Mouse (Mus musculus): ENCODE data around the gene Epha1. TPM values are rescaled to one million over a fixed set of nuclear protein-coding genes. Genes with fewer than 3 reads are reported as not detected.

Gene Epha1
- polyA plus RNA-seq, 1 experiment from 2014 or later: 7.2 TPM

GRCm38 (mm10) chr6:42339189-42339588 is 33.9 kb downstream of the Epha1 start:
- no peak for ATAC-seq (ENCODE audit: insufficient number of reproducible peaks, insufficient read depth, low FRiP score, low TSS enrichment)
- Histone ChIP-seq H3K9ac (no peak overlapping the region), H3K4me1 (no peaks in the 10 kb centered on the region), H3K4me2 (replicated peaks) (no peak overlapping the region), H3K4me3 (no peak overlapping the region), H3K9me3 (no peaks in the 10 kb centered on the region), H3K27ac (no peak overlapping the region), H3K27me3 (no peaks in the 10 kb centered on the region), H3K36me3 (no peaks in the 10 kb centered on the region)
- WGBS: 89% methylated on average over 2 of the region's 2 CpGs

- Histone ChIP-seq H3K9me3 (no peaks in the 10 kb centered on the region), H3K4me3 (no peak overlapping the region), H3K4me1 (no peaks in the 10 kb centered on the region), H3K9ac (no peak overlapping the region), H3K4me2 (replicated peaks) (no peak overlapping the region), H3K36me3 (no peaks in the 10 kb centered on the region), H3K27me3 (no peaks in the 10 kb centered on the region), H3K27ac (no peak overlapping the region)
- no peak for ATAC-seq (ENCODE audit: insufficient number of reproducible peaks, insufficient read depth, low FRiP score, low TSS enrichment)
- 87% methylated on average over 3 of the region's 3 CpGs for WGBS
These were observed 42.1 kb downstream of the Epha1 start for GRCm38 (mm10) chr6:42330946-42331345.

GRCm38 (mm10) chr6:42330216-42330615 is 42.9 kb downstream of the Epha1 start:
- Histone ChIP-seq H3K9me3 (no peaks in the 10 kb centered on the region), H3K4me3 (no peak overlapping the region), H3K27ac (no peak overlapping the region), H3K9ac (no peak overlapping the region), H3K4me1 (no peaks in the 10 kb centered on the region), H3K4me2 (replicated peaks) (no peak overlapping the region), H3K27me3 (no peaks in the 10 kb centered on the region), H3K36me3 (no peaks in the 10 kb centered on the region)
- 81% methylated on average over 3 of the region's 3 CpGs for WGBS
- ATAC-seq (ENCODE audit: insufficient number of reproducible peaks, insufficient read depth, low FRiP score, low TSS enrichment): no peak

- Histone ChIP-seq H3K4me1 (peaks cover under 1% of the 10 kb centered on the region; the same call in 1 of the 2 replicates), H3K4me2 (replicated peaks) (no peak overlapping the region), H3K9me3 (no peaks in the 10 kb centered on the region), H3K36me3 (no peaks in the 10 kb centered on the region), H3K27ac (no peak overlapping the region), H3K9ac (no peak overlapping the region), H3K27me3 (peaks cover 1% of the 10 kb centered on the region; the same call in 1 of the 2 replicates), H3K4me3 (no peak overlapping the region)
- 73% methylated on average over 3 of the region's 3 CpGs for WGBS
- no peak for ATAC-seq (ENCODE audit: insufficient number of reproducible peaks, insufficient read depth, low FRiP score, low TSS enrichment)
These were observed 44.3 kb downstream of the Epha1 start for GRCm38 (mm10) chr6:42328757-42329156.

GRCm38 (mm10) chr6:42326509-42326908 is 46.6 kb downstream of the Epha1 start:
- no peak overlapping the region for H3K9ac ChIP-seq
- no peaks in the 10 kb centered on the region for H3K36me3 ChIP-seq
- 95% methylated on average over 3 of the region's 3 CpGs for WGBS
- no peak overlapping the region for H3K27ac ChIP-seq
- ATAC-seq (ENCODE audit: insufficient number of reproducible peaks, insufficient read depth, low FRiP score, low TSS enrichment): no peak
- H3K4me3 ChIP-seq: no peak overlapping the region
- no peak overlapping the region for H3K4me2 ChIP-seq (replicated peaks)
- H3K27me3 ChIP-seq: peaks cover 22% of the 10 kb centered on the region
- H3K9me3 ChIP-seq: no peaks in the 10 kb centered on the region
- H3K4me1 ChIP-seq: peaks cover 7% of the 10 kb centered on the region; the same call in 1 of the 2 replicates

GRCm38 (mm10) chr6:42325268-42325609 is 47.8 kb downstream of the Epha1 start:
- 0 out of 2 replicates have a peak overlapping the region, but pooled peaks have one; percentile 37 for H3K27ac ChIP-seq
- H3K4me1 ChIP-seq: peaks cover 7% of the 10 kb centered on the region; the same call in 1 of the 2 replicates
- H3K36me3 ChIP-seq: no peaks in the 10 kb centered on the region
- peak overlapping the region; percentile 61; the same call in 1 of the 2 replicates for H3K9ac ChIP-seq
- H3K4me2 ChIP-seq (replicated peaks): peak overlapping the region; percentile 97
- H3K9me3 ChIP-seq: no peaks in the 10 kb centered on the region
- H3K27me3 ChIP-seq: peaks cover 27% of the 10 kb centered on the region
- no peak for ATAC-seq (ENCODE audit: insufficient number of reproducible peaks, insufficient read depth, low FRiP score, low TSS enrichment)
- peak overlapping the region; percentile 59 for H3K4me3 ChIP-seq
- WGBS: 1% methylated on average over 7 of the region's 7 CpGs

GRCm38 (mm10) chr6:42324482-42325267 is 48.4 kb downstream of the Epha1 start, which contains the start of gene Fam131b:
Gene Fam131b (minus strand): TSS chr6:42324643.
- Histone ChIP-seq H3K4me1 (peaks cover 7% of the 10 kb centered on the region; the same call in 1 of the 2 replicates), H3K27ac (peak within 1 kb of the TSS; percentile 37; the same call in 1 of the 2 replicates), H3K4me3 (peak within 1 kb of the TSS; percentile 59), H3K9me3 (no peaks in the 10 kb centered on the region), H3K27me3 (peaks cover 27% of the 10 kb centered on the region), H3K36me3 (no peaks in the 10 kb centered on the region), H3K9ac (peak within 1 kb of the TSS; percentile 61), H3K4me2 (replicated peaks) (peak within 1 kb of the TSS; percentile 97)
- WGBS: 1% methylated on average over 43 of the region's 68 CpGs
- ATAC-seq (ENCODE audit: insufficient number of reproducible peaks, insufficient read depth, low FRiP score, low TSS enrichment): peak; percentile 85

- Histone ChIP-seq H3K27ac (0 out of 2 replicates have a peak overlapping the region, but pooled peaks have one; percentile 37), H3K4me2 (replicated peaks) (peak overlapping the region; percentile 97)
- 2% methylated on average over 13 of the region's 32 CpGs for WGBS
These were observed 49.0 kb downstream of the Epha1 start for GRCm38 (mm10) chr6:42324067-42324481.

GRCm38 (mm10) chr6:42323371-42324066 is 49.5 kb downstream of the Epha1 start:
- peak; percentile 6; the same call in 1 of the 2 replicates for ATAC-seq (ENCODE audit: insufficient number of reproducible peaks, insufficient read depth, low FRiP score, low TSS enrichment)
- under 1% methylated on average over 26 of the region's 28 CpGs for WGBS

More at GRCm38 (mm10) chr6:42324067-42324481, 49.0 kb downstream of the Epha1 start:
- H3K4me3 ChIP-seq: peak overlapping the region; percentile 59
- peak overlapping the region; percentile 61 for H3K9ac ChIP-seq
- H3K27me3 ChIP-seq: peaks cover 27% of the 10 kb centered on the region
- no peaks in the 10 kb centered on the region for H3K9me3 ChIP-seq
- peaks cover 7% of the 10 kb centered on the region; the same call in 1 of the 2 replicates for H3K4me1 ChIP-seq
- no peaks in the 10 kb centered on the region for H3K36me3 ChIP-seq
- ATAC-seq (ENCODE audit: insufficient number of reproducible peaks, insufficient read depth, low FRiP score, low TSS enrichment): peak; percentile 69

GRCm38 (mm10) chr6:42318293-42318692 is 54.8 kb downstream of the Epha1 start:
- Histone ChIP-seq H3K4me1 (0 out of 2 replicates have a peak, but pooled peaks cover 1% of the 10 kb centered on the region), H3K4me3 (no peak overlapping the region), H3K4me2 (replicated peaks) (no peak overlapping the region), H3K36me3 (0 out of 2 replicates have a peak, but pooled peaks cover 3% of the 10 kb centered on the region), H3K9ac (no peak overlapping the region), H3K27me3 (peaks cover 22% of the 10 kb centered on the region), H3K27ac (no peak overlapping the region), H3K9me3 (no peaks in the 10 kb centered on the region)
- ATAC-seq (ENCODE audit: insufficient number of reproducible peaks, insufficient read depth, low FRiP score, low TSS enrichment): no peak
- 83% methylated on average over 4 of the region's 4 CpGs for WGBS

More at GRCm38 (mm10) chr6:42323371-42324066, 49.5 kb downstream of the Epha1 start:
- H3K27me3 ChIP-seq: peaks cover 27% of the 10 kb centered on the region
- H3K27ac ChIP-seq: no peak overlapping the region
- peak overlapping the region; percentile 59 for H3K4me3 ChIP-seq
- H3K36me3 ChIP-seq: no peaks in the 10 kb centered on the region
- no peaks in the 10 kb centered on the region for H3K9me3 ChIP-seq
- H3K9ac ChIP-seq: peak overlapping the region; percentile 61
- peak overlapping the region; percentile 97 for H3K4me2 ChIP-seq (replicated peaks)
- H3K4me1 ChIP-seq: peaks cover 7% of the 10 kb centered on the region; the same call in 1 of the 2 replicates

- ATAC-seq (ENCODE audit: insufficient number of reproducible peaks, insufficient read depth, low FRiP score, low TSS enrichment): no peak
- Histone ChIP-seq H3K4me2 (replicated peaks) (no peak overlapping the region), H3K36me3 (peaks cover 6% of the 10 kb centered on the region; the same call in 1 of the 2 replicates)
These were observed 62.5 kb downstream of the Epha1 start for GRCm38 (mm10) chr6:42310427-42311053.

More at GRCm38 (mm10) chr6:42310427-42311053, 62.5 kb downstream of the Epha1 start:
- no peaks in the 10 kb centered on the region for H3K4me1 ChIP-seq
- H3K27ac ChIP-seq: no peak overlapping the region
- H3K4me3 ChIP-seq: no peak overlapping the region
- no peaks in the 10 kb centered on the region for H3K9me3 ChIP-seq
- WGBS: 88% methylated on average over 2 of the region's 2 CpGs
- no peaks in the 10 kb centered on the region for H3K27me3 ChIP-seq
- no peak overlapping the region for H3K9ac ChIP-seq

Measured in embryonic facial prominence, embryonic 12.5 days (tissue).